Mouse (Mus musculus) cerebellum, adult 2 months (tissue): ENCODE results near the gene Kcnip1.

Experiments
- CTCF ChIP-seq: fragments of 200-500 bp; IDR thresholded peaks from 2 replicates; pipeline ENCODE4 v1.5.1; 2011; ENCODE audit warnings: low read depth, mild to moderate bottlenecking, control low read depth, low read length, moderate library complexity, borderline replicate concordance; ENCODE audit not compliant: insufficient read depth
- POLR2A ChIP-seq: fragments of 200-500 bp; IDR thresholded peaks from 2 replicates; pipeline ENCODE4 v1.6.1; 2011; ENCODE audit warnings: low read length, control low read depth, borderline replicate concordance; ENCODE audit not compliant: insufficient read depth

DNA sequence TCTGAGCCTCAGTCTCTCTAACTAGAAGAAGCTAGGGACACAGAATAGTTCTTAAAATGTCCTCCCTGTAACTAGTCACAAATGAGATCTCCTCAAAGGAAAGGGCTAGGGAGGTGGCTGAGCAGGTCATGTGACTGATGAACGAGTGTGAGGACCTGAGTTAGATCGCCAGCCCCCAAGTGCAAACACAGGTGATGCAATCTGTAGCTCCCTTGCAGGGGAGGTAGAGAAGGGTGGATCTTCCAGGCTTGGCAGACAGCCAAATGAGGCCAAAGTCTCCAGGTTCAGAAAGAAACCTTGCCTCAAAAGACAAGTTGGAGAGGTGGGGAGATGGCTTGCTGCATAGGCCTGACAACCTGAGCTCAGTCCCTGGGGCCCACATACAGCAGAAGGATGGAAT is 66.4 kb downstream of the Kcnip1 start:
- no peak for TF ChIP-seq CTCF
- no peak for TF ChIP-seq POLR2A
